Mouse (Mus musculus) neural tube, embryonic 12.5 days (tissue): ENCODE results near the gene Gm11114. TPM values are rescaled to one million over a fixed set of nuclear protein-coding genes. Genes with fewer than 3 reads are reported as not detected.

Experiments used
- ATAC-seq: fragments of 200-750 bp; cut with Nextera tagmentation; 2 replicates; pipeline ENCODE4 v1.8.0; 2017; ENCODE audit warnings: low read depth, mild to moderate bottlenecking, moderate TSS enrichment, moderate library complexity; ENCODE audit not compliant: low FRiP score
- H3K27ac ChIP-seq: fragments of 300-500 bp; sonication (generic); 2 replicates; pipeline ENCODE4 v1.5.1; 2016
- H3K27me3 ChIP-seq: fragments of 300-500 bp; sonication (generic); replicated peaks from 2 replicates; pipeline ENCODE4 v1.6.1; 2016; ENCODE audit warnings: mild to moderate bottlenecking
- H3K36me3 ChIP-seq: fragments of 300-500 bp; sonication (generic); 2 replicates; pipeline ENCODE4 v1.6.1; 2016; ENCODE audit warnings: mild to moderate bottlenecking
- H3K4me1 ChIP-seq: fragments of 300-500 bp; sonication (generic); 2 replicates; pipeline ENCODE4 v1.6.1; 2016
- H3K4me2 ChIP-seq: fragments of 300-500 bp; sonication (generic); replicated peaks from 2 replicates; pipeline ENCODE4 v1.6.1; 2016; ENCODE audit warnings: mild to moderate bottlenecking
- H3K4me3 ChIP-seq: fragments of 300-500 bp; sonication (generic); 2 replicates; pipeline ENCODE4 v1.5.1; 2016
- H3K9ac ChIP-seq: fragments of 300-500 bp; sonication (generic); 2 replicates; pipeline ENCODE4 v1.6.1; 2016; ENCODE audit warnings: mild to moderate bottlenecking
- H3K9me3 ChIP-seq: fragments of 300-500 bp; sonication (generic); 2 replicates; pipeline ENCODE4 v1.6.1; 2016; ENCODE audit warnings: mild to moderate bottlenecking
- WGBS: fragments of 180-500 bp; shearing (Covaris S2); methylation state at CpG from one replicate; pipeline ENCODE4 v1.1.7; 2016; 5-methylcytosine and 5-hydroxymethylcytosine counted together
- polyA plus RNA-seq: library from polyadenylated mRNA; unstranded; fragments of >200 nt; fragmentation: Nextera tagmentation; extraction: Ambion mirVana; gene quantifications from 2 replicates; pipeline ENCODE4 v1.2.1, GENCODE M21; 2016

Gm11114 gene
- polyA plus RNA-seq, 1 experiment from 2014 or later, result not detected

DNA sequence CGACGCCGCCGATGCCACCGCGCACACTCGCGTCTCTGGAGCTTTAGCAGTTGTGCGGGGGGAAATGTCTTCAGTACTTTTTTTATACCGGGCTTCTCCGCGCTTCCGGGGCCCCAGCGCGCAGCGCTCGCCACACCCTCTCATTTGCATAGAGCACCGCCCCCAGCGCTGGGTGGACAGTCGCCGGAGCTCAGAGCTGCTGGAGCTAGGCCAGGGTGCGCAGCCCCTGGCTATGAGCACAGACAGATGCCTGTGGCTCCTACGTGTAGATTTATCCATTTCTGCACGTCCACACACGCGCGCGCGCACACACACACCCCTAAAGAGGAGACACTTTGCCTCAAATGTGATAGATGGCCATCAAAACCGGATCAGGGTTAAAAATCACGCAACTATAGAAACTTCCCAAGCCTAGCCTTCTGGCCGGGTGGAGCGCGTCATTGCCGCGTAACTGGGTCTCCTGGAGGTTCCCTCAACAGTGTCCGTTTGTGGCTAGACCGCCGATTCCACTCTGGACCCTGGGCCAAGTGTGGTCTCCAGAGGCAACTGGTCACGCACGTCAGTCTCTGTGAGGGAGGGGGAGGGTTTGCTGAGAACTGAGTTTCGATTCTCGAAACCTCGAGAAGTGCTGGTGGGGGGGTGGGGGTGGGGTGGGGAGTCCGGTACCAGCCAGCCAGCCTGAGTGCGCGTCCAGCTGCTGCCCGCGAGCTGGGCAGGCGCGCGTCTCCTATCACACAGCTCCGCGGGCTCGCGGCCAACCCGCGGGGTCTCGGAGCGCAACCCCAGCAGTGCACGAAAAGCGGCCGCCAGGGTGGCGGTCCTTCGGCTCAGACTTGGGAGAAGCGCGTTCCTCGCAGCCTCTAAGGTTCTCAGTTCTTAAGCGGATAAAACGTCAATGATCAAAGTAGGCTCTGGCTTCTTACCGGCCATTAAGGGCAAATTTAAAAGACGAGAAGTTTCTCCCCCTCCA, 15.0 kb downstream of the Gm11114 start, which contains the start of gene Tent5a:
Gene Tent5a (minus strand): TSS at position 107 of the 970 bp plus-strand sequence.
- Histone ChIP-seq H3K9me3 (no peaks in the 10 kb centered on the region), H3K27me3 (peaks cover 13% of the 10 kb centered on the region), H3K27ac (no peak within 1 kb of the TSS), H3K36me3 (no peaks in the 10 kb centered on the region), H3K4me2 (peak within 1 kb of the TSS; percentile 95), H3K4me1 (peaks cover 8% of the 10 kb centered on the region; the same call in 1 of the 2 replicates), H3K9ac (peak within 1 kb of the TSS; percentile 57), H3K4me3 (peak within 1 kb of the TSS; percentile 73)
- peak; percentile 93 for ATAC-seq
- WGBS, result under 1% methylated on average over 72 of the region's 72 CpGs

DNA sequence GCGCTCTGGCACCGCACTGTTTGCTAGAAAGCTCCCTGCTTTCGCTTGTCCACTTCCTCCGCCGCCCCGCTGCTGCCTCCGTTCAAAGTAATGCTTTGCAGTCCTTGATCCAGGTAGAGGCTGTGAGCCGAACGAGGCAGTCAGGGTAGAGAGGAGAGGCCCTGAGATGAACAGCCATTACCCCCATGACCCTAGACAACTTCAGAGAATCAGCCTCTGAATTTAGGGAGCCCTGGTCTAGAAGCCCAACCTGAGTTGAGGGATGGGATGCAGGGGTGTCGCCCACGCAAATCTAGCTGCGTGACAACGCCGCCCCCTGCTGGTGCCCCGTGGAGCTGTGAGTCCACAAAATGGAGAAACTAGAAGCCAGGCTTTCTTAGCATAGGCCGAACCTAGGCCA, 15.7 kb downstream of the Gm11114 start:
- H3K9ac ChIP-seq, result peak overlapping the region; percentile 57
- 2% methylated on average over 16 of the region's 16 CpGs for WGBS
- H3K27me3 ChIP-seq, result peaks cover 13% of the 10 kb centered on the region
- H3K27ac ChIP-seq, result no peak overlapping the region
- H3K4me3 ChIP-seq, result peak overlapping the region; percentile 73
- peak overlapping the region; percentile 95 for H3K4me2 ChIP-seq
- ATAC-seq, result peak; percentile 55
- H3K4me1 ChIP-seq, result peaks cover 8% of the 10 kb centered on the region; the same call in 1 of the 2 replicates
- H3K9me3 ChIP-seq, result no peaks in the 10 kb centered on the region
- no peaks in the 10 kb centered on the region for H3K36me3 ChIP-seq

- 73% methylated on average over 2 of the region's 2 CpGs for WGBS
- no peak for ATAC-seq
- Histone ChIP-seq H3K27me3 (peaks cover 5% of the 10 kb centered on the region), H3K36me3 (no peaks in the 10 kb centered on the region), H3K4me2 (no peak overlapping the region), H3K4me3 (no peak overlapping the region), H3K27ac (no peak overlapping the region), H3K4me1 (peaks cover 4% of the 10 kb centered on the region; the same call in 1 of the 2 replicates), H3K9me3 (no peaks in the 10 kb centered on the region), H3K9ac (no peak overlapping the region)
Observed at GRCm38 (mm10) chr9:85331521-85331920, 18.9 kb downstream of the Gm11114 start.

- no peak overlapping the region for H3K4me3 ChIP-seq
- H3K9ac ChIP-seq, result no peak overlapping the region
- H3K27me3 ChIP-seq, result no peaks in the 10 kb centered on the region
- no peak for ATAC-seq
- H3K9me3 ChIP-seq, result no peaks in the 10 kb centered on the region
- H3K4me2 ChIP-seq, result no peak overlapping the region
- WGBS, result 95% methylated on average over 7 of the region's 7 CpGs
- no peak overlapping the region for H3K27ac ChIP-seq
- no peaks in the 10 kb centered on the region for H3K4me1 ChIP-seq
- no peaks in the 10 kb centered on the region for H3K36me3 ChIP-seq
Observed at GRCm38 (mm10) chr9:85336046-85336445, 23.5 kb downstream of the Gm11114 start.

DNA sequence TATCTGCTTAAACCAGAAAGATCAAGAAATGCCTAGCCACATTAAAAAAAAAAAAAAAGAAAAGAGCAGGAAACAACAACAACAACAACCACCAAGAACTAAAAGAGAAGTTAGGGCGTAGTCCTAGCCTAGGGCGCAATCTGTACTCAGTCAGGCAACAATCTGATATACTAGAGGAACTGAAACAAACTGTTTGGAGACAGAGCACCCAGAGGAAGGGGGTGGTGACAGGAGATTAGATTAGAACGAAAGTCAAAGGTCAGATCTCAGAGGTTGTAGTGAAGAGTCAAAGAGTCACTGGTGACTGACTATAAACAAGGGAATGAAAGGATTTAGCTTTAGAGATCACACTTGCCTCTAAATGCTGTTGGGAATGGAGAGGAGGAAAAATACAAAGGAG, 27.7 kb downstream of the Gm11114 start:
- H3K27ac ChIP-seq, result no peak overlapping the region

GRCm38 (mm10) chr9:85342892-85343785, 30.6 kb downstream of the Gm11114 start:
- 92% methylated on average over 8 of the region's 8 CpGs for whole genome bisulfite sequencing
- Histone ChIP-seq H3K27me3 (no peaks in the 10 kb centered on the region), H3K4me2 (no peak overlapping the region), H3K4me3 (no peak overlapping the region), H3K27ac (no peak overlapping the region), H3K36me3 (no peaks in the 10 kb centered on the region), H3K9ac (no peak overlapping the region), H3K4me1 (no peaks in the 10 kb centered on the region), H3K9me3 (no peaks in the 10 kb centered on the region)
- no peak for ATAC-seq

More for the DNA sequence above, 27.7 kb downstream of the Gm11114 start:
- H3K4me1 ChIP-seq, result no peaks in the 10 kb centered on the region
- 85% methylated on average over 3 of the region's 3 CpGs for WGBS
- no peak overlapping the region for H3K9ac ChIP-seq
- no peaks in the 10 kb centered on the region for H3K9me3 ChIP-seq
- no peak overlapping the region for H3K4me3 ChIP-seq
- no peaks in the 10 kb centered on the region for H3K36me3 ChIP-seq
- H3K27me3 ChIP-seq, result no peaks in the 10 kb centered on the region
- ATAC-seq, result no peak
- H3K4me2 ChIP-seq, result no peak overlapping the region

DNA sequence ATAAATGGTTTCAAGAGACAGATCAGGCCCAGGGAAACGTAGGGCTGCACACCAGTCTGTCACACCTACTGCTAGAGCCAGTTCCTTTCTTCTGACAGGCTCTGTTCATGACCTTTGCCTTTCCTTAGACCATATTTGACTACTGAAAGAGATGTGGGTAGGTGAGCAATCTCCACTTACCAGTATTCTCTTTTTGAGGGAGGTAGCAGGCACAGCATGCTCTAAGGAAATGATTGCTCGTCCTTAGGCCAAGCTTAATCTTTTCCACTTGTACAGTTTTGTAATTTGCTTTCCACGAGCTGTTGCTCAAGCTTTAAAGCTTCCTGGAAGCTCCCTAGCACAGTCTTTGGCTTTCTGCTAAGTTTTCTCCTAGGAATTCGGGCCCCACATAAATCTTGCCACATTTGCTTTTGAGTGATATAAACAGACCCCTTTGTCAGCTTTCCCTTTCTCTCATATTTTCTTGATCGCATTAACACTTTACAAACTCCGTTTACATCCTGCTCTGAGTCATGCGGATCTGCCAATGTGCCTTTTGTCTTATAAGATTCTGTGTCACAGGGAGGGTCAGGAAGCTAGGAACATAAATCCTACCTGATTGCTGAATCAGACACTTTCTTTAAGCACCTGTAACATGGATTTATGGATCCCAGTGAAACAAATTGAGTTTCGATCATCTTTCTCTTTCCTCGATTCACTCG, 35.4 kb downstream of the Gm11114 start:
- no peaks in the 10 kb centered on the region for H3K4me1 ChIP-seq
- no peak overlapping the region for H3K27ac ChIP-seq
- WGBS, result 78% methylated on average over 10 of the region's 10 CpGs
- no peaks in the 10 kb centered on the region for H3K27me3 ChIP-seq
- no peak overlapping the region for H3K4me2 ChIP-seq
- H3K9ac ChIP-seq, result no peak overlapping the region
- H3K9me3 ChIP-seq, result no peaks in the 10 kb centered on the region
- H3K36me3 ChIP-seq, result no peaks in the 10 kb centered on the region
- ATAC-seq, result no peak
- H3K4me3 ChIP-seq, result no peak overlapping the region

DNA sequence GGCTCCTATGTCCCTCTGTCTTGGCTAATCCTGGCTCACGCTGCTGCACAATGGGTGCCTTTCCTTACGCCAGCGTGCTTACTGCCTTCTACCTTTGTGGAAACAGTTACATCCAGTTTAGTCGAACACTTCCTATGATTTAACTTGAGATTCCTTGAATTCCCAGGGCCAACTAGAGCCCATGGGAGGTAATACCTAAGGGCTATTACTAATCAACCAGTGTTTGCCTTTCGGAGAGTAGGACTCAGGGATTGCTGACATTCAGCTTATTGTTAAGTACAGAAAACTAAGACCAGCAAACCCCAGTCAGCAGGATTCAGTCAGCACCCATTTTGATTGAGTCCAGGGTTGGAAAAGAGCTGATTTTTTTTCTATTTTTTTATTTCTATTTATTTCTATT, 43.0 kb downstream of the Gm11114 start:
- no peak overlapping the region for H3K9ac ChIP-seq
- no peak overlapping the region for H3K27ac ChIP-seq
- no peaks in the 10 kb centered on the region for H3K27me3 ChIP-seq
- no peak overlapping the region for H3K4me3 ChIP-seq
- ATAC-seq, result no peak
- no peaks in the 10 kb centered on the region for H3K9me3 ChIP-seq
- H3K4me1 ChIP-seq, result no peaks in the 10 kb centered on the region
- no peaks in the 10 kb centered on the region for H3K36me3 ChIP-seq
- 87% methylated on average over 5 of the region's 5 CpGs for WGBS
- H3K4me2 ChIP-seq, result no peak overlapping the region

GRCm38 (mm10) chr9:85357154-85357860, 44.7 kb downstream of the Gm11114 start:
- H3K4me3 ChIP-seq, result no peak overlapping the region
- H3K36me3 ChIP-seq, result no peaks in the 10 kb centered on the region
- H3K4me2 ChIP-seq, result no peak overlapping the region
- H3K27ac ChIP-seq, result no peak overlapping the region
- 88% methylated on average over 7 of the region's 7 CpGs for WGBS
- ATAC-seq, result no peak
- no peaks in the 10 kb centered on the region for H3K9me3 ChIP-seq
- H3K4me1 ChIP-seq, result no peaks in the 10 kb centered on the region
- H3K27me3 ChIP-seq, result no peaks in the 10 kb centered on the region
- H3K9ac ChIP-seq, result no peak overlapping the region
